Mouse (Mus musculus): Measurements from ENCODE around the gene Glb1l. TPM values are rescaled to one million over a fixed set of nuclear protein-coding genes. Genes with fewer than 3 reads are reported as not detected.

Gene Glb1l
- total and polyA plus RNA-seq, 3 experiments: 2.4 to 10.8 (median 3.6) TPM

DNA sequence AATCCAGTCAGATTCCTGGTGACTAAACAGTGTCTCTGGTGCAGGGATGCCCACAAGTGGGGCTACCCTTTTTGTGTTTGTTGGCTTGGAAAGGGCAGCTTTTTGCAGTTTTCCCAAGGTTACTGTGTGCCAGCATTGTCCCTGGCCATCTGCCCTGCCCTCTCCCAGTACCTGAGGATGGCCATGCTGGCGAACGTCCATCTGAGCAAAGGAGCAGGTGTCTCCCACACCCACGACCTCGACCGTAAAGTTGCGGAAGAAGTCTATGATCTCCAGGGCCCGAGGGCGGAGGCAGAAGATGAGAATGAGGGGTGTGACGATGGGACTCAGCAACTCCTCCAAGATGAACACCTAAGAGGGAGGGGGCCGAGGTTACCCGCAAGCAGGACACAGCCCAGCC is 25.1 kb downstream of the Glb1l start:
- H3K36me3 ChIP-seq (replicated peaks in 1 of 2; ENCODE audit: control insufficient read depth in 1 of 2, insufficient read depth in 1 of 2, low read length in 1 of 2): peaks cover 53 to 87% of the 10 kb centered on the region in 2 experiments
- H3K4me1 ChIP-seq (ENCODE audit: control insufficient read depth in 1 of 2, insufficient read depth in 2 of 2): peaks cover 2 to 25% of the 10 kb centered on the region in 2 experiments; a peak in 3 of 4 replicates
- H3K9ac ChIP-seq (ENCODE audit: insufficient read depth, low read depth): no peak overlapping the region
- TF ChIP-seq POLR2AphosphoS2 (IDR thresholded peaks at IDR 0.05; ENCODE audit: low read depth, low read length): no peak
- TF ChIP-seq CHD2 (IDR thresholded peaks at IDR 0.05; ENCODE audit: low read length): no peak
- TF ChIP-seq NELFE (IDR thresholded peaks at IDR 0.05; ENCODE audit: low read depth, low read length): no peak
- TF ChIP-seq ETS1 (conservative IDR thresholded peaks at IDR 0.05; ENCODE audit: low read depth, low read length): no peak
- no peak for TF ChIP-seq ZMIZ1 (IDR thresholded peaks at IDR 0.05; ENCODE audit: low read depth, low read length)
- TF ChIP-seq JUND (conservative IDR thresholded peaks at IDR 0.05; ENCODE audit: low read depth, low read length): no peak
- no peak for TF ChIP-seq MEF2A (IDR thresholded peaks at IDR 0.05; ENCODE audit: borderline replicate concordance, low read depth, low read length)
- no peak for TF ChIP-seq E2F4 (IDR thresholded peaks at IDR 0.05; ENCODE audit: insufficient replicate concordance, low read depth, low read length)
- H3K27me3 ChIP-seq (replicated peaks): no peaks in the 10 kb centered on the region
- H3K4me3 ChIP-seq (replicated peaks in 1 of 3; ENCODE audit: low read depth in 2 of 3, low read length in 2 of 3, poor library complexity in 1 of 3): no peak overlapping the region
- H3K9me3 ChIP-seq (replicated peaks; ENCODE audit: low read length): peaks cover 3% of the 10 kb centered on the region
- no peak overlapping the region for H3K4me2 ChIP-seq (ENCODE audit: insufficient read depth, low read depth, poor library complexity, severe bottlenecking)
- H3K27ac ChIP-seq (ENCODE audit: insufficient read depth, low read depth): no peak overlapping the region
- in situ Hi-C loops (cut with MboI; ENCODE audit: low pct_ligation_motif_present, low pct_unique_long_range_greater_than_20kb, low sequenced_read_pairs): no loop called here
- H3K79me2 ChIP-seq (replicated peaks; ENCODE audit: control insufficient read depth, extremely low read depth, insufficient read depth, poor library complexity, severe bottlenecking): no peaks in the 10 kb centered on the region
- dilution Hi-C loops (cut with MboI; ENCODE audit: extremely low pct_ligation_motif_present, extremely low pct_unique_long_range_greater_than_20kb, low sequenced_read_pairs): no loop called here
- DNase-seq (ENCODE audit: extremely low read depth): no peak

- TF ChIP-seq ZNF384 (IDR thresholded peaks at IDR 0.05; ENCODE audit: low read depth, low read length) (peak; percentile 78), CTCF (conservative IDR thresholded peaks at IDR 0.05 in 1 of 2, IDR thresholded peaks at IDR 0.05 in 1 of 2; ENCODE audit: low read depth in 2 of 2, low read length in 2 of 2) (peak in 1 of 2 experiments; percentile 33; a peak in 1 of 4 replicates), TBP (conservative IDR thresholded peaks at IDR 0.05; ENCODE audit: low read depth, low read length) (no peak), SIN3A (IDR thresholded peaks at IDR 0.05; ENCODE audit: low read length) (no peak)
- H3K27me3 ChIP-seq (replicated peaks): no peaks in the 10 kb centered on the region
- H3K9ac ChIP-seq (ENCODE audit: insufficient read depth, low read depth): no peak overlapping the region
- H3K4me3 ChIP-seq (replicated peaks in 1 of 3; ENCODE audit: low read depth in 2 of 3, low read length in 2 of 3, poor library complexity in 1 of 3): no peak overlapping the region
- dilution Hi-C loops (cut with MboI; ENCODE audit: extremely low pct_ligation_motif_present, extremely low pct_unique_long_range_greater_than_20kb, low sequenced_read_pairs) (no loop called here), in situ Hi-C loops (cut with MboI; ENCODE audit: low pct_ligation_motif_present, low pct_unique_long_range_greater_than_20kb, low sequenced_read_pairs) (no loop called here)
- no peak overlapping the region for H3K27ac ChIP-seq (ENCODE audit: insufficient read depth, low read depth)
- H3K4me2 ChIP-seq (ENCODE audit: insufficient read depth, low read depth, poor library complexity, severe bottlenecking): no peak overlapping the region
- H3K9me3 ChIP-seq (replicated peaks; ENCODE audit: low read length): peaks cover 3% of the 10 kb centered on the region
- no peak for DNase-seq (ENCODE audit: extremely low read depth)
- H3K79me2 ChIP-seq (replicated peaks; ENCODE audit: control insufficient read depth, extremely low read depth, insufficient read depth, poor library complexity, severe bottlenecking): no peaks in the 10 kb centered on the region
- peaks cover 0 to 20% of the 10 kb centered on the region in 2 experiments; a peak in 3 of 4 replicates for H3K4me1 ChIP-seq (ENCODE audit: control insufficient read depth in 1 of 2, insufficient read depth in 2 of 2)
- H3K36me3 ChIP-seq (replicated peaks in 1 of 2; ENCODE audit: control insufficient read depth in 1 of 2, insufficient read depth in 1 of 2, low read length in 1 of 2): peaks cover 49 to 74% of the 10 kb centered on the region in 2 experiments
Observed at GRCm38 (mm10) chr1:75182160-75182559, 28.5 kb downstream of the Glb1l start.

- Histone ChIP-seq H3K36me3 (replicated peaks in 1 of 2; ENCODE audit: control insufficient read depth in 1 of 2, insufficient read depth in 1 of 2, low read length in 1 of 2) (peaks cover 45 to 73% of the 10 kb centered on the region in 2 experiments), H3K27ac (ENCODE audit: insufficient read depth, low read depth) (no peak overlapping the region), H3K9ac (ENCODE audit: insufficient read depth, low read depth) (no peak overlapping the region), H3K4me2 (ENCODE audit: insufficient read depth, low read depth, poor library complexity, severe bottlenecking) (no peak overlapping the region), H3K4me3 (replicated peaks in 1 of 3; ENCODE audit: low read depth in 2 of 3, low read length in 2 of 3, poor library complexity in 1 of 3) (no peak overlapping the region), H3K79me2 (replicated peaks; ENCODE audit: control insufficient read depth, extremely low read depth, insufficient read depth, poor library complexity, severe bottlenecking) (no peaks in the 10 kb centered on the region), H3K9me3 (replicated peaks; ENCODE audit: low read length) (peaks cover 3% of the 10 kb centered on the region), H3K4me1 (ENCODE audit: control insufficient read depth in 1 of 2, insufficient read depth in 2 of 2) (peaks cover 0 to 20% of the 10 kb centered on the region in 2 experiments; a peak in 3 of 4 replicates), H3K27me3 (replicated peaks) (no peaks in the 10 kb centered on the region)
- dilution Hi-C loops (cut with MboI; ENCODE audit: extremely low pct_ligation_motif_present, extremely low pct_unique_long_range_greater_than_20kb, low sequenced_read_pairs) (no loop called here), in situ Hi-C loops (cut with MboI; ENCODE audit: low pct_ligation_motif_present, low pct_unique_long_range_greater_than_20kb, low sequenced_read_pairs) (no loop called here)
- DNase-seq (ENCODE audit: extremely low read depth): no peak
- TF ChIP-seq ELF1 (IDR thresholded peaks at IDR 0.05; ENCODE audit: low read depth, low read length): no peak
- TF ChIP-seq ZC3H11A (IDR thresholded peaks at IDR 0.05; ENCODE audit: low read depth, low read length): no peak
- TF ChIP-seq E2F4 (IDR thresholded peaks at IDR 0.05; ENCODE audit: insufficient replicate concordance, low read depth, low read length): no peak
- no peak for TF ChIP-seq NRF1 (IDR thresholded peaks at IDR 0.05; ENCODE audit: low read depth, low read length)
- no peak for TF ChIP-seq CTCF (conservative IDR thresholded peaks at IDR 0.05 in 1 of 2, IDR thresholded peaks at IDR 0.05 in 1 of 2; ENCODE audit: low read depth in 2 of 2, low read length in 2 of 2)
- TF ChIP-seq SMC3 (IDR thresholded peaks at IDR 0.05; ENCODE audit: low read depth, low read length): no peak
- TF ChIP-seq TBP (conservative IDR thresholded peaks at IDR 0.05; ENCODE audit: low read depth, low read length): no peak
- no peak for TF ChIP-seq ZNF384 (IDR thresholded peaks at IDR 0.05; ENCODE audit: low read depth, low read length)
- TF ChIP-seq BHLHE40 (IDR thresholded peaks at IDR 0.05; ENCODE audit: low read depth, low read length): no peak
- TF ChIP-seq KAT2A (IDR thresholded peaks at IDR 0.05; ENCODE audit: insufficient replicate concordance, low read length): no peak
- no peak for TF ChIP-seq NELFE (IDR thresholded peaks at IDR 0.05; ENCODE audit: low read depth, low read length)
- TF ChIP-seq ZMIZ1 (IDR thresholded peaks at IDR 0.05; ENCODE audit: low read depth, low read length): no peak
- TF ChIP-seq MXI1 (IDR thresholded peaks at IDR 0.05; ENCODE audit: low read depth, low read length): no peak
- no peak for TF ChIP-seq ZKSCAN1 (IDR thresholded peaks at IDR 0.05; ENCODE audit: borderline replicate concordance, low read depth, low read length)
- TF ChIP-seq RCOR1 (conservative IDR thresholded peaks at IDR 0.05; ENCODE audit: low read depth, low read length): no peak
- TF ChIP-seq CHD1 (IDR thresholded peaks at IDR 0.05; ENCODE audit: low read depth, low read length): no peak
- no peak for TF ChIP-seq PAX5 (IDR thresholded peaks at IDR 0.05; ENCODE audit: low read length)
- no peak for TF ChIP-seq GABPA (IDR thresholded peaks at IDR 0.05; ENCODE audit: insufficient replicate concordance, low read depth, low read length)
Observed at GRCm38 (mm10) chr1:75181377-75181870, 29.2 kb downstream of the Glb1l start.
